Mouse (Mus musculus) frontal cortex, postnatal 25 days (tissue): ENCODE measurements around the gene Pgap1.

ENCODE experiments used
- DNase-seq, 2 experiments: peaks; one replicate each; pipeline ENCODE4 v3.0.0; 2022; ENCODE audit warnings: low spot score in 2 of 2

The Pgap1 gene

DNA sequence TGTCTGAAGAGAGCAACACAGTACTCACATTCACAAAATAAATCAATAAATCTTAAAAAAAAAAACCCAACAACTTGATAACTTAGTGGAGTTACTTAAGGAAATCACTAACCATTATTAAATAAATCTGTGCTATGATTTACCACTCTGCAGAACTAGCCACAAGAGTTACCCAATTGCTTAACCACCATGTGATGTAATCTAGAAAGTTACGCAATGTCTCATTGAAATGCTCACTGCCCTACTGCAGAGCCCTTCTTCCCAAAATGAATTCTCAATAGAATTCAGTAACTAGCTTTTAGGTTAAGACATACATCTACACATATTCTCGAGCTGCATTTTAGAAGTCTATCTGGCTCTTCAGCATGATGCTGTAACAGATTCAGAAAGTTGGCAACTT is 33.8 kb downstream of the Pgap1 start:
- DNase-seq: no peak

DNA sequence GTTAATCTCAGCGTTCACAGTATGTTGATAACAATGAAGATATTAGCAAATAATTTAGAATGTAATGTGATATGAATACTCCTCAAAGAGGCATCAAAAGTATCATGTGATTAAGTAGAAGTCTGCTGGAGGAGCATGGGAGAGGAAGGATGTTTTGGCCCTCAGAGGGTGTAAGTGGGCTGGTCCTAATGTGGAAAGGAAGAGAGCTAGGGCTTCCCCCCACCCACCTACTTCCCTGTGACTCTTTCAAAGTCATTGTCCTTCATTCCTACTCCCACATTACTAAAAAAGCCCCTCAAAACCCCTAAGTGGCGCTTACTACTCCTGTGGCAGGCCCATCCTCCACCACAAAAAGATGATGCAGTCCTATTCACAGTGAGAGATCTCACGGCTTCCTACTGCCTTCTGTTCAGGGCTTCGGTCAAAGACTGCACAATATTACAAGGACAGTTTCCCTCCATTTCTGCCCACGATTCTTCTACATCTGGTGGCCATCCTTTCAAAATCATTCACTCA is 37.4 kb downstream of the Pgap1 start:
- DNase-seq: no peak

DNA sequence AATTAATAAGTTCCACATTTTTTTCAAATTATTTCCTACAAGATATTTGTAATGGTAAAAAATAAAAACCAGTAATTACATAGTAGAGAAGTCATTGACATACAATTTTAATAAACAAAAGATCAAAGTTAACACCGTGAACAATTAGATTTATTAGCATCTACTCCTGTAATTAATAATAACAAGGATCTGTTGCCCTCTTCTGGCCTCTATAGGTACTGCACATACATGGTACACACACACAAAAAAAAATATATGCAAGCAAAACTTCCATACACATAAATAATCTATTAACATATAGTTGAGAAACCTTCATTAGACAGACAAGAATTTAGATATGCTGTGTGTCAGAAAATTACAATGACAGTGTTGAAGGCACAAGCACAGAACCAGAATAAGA is 43.6 kb downstream of the Pgap1 start:
- no peak for DNase-seq

DNA sequence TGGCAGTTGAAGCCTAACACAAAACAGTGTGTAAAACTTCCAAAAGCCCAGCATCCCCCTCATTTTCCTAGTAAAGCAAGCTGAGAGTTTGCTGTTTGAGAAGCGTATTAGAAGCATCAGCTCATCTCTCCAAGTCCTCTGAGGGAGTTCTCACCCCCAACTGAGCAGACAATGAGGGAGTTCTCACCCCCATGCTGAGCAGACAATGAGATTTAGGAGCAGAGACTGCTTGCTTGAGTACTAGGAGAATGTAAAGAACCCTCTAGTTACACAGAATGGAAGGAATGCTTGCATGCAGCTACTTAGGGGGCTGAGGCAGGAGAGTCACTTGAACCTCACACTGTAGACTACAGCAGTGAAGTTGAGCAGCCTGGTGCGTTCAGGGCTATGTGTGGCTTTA is 59.0 kb downstream of the Pgap1 start:
- DNase-seq: no peak

DNA sequence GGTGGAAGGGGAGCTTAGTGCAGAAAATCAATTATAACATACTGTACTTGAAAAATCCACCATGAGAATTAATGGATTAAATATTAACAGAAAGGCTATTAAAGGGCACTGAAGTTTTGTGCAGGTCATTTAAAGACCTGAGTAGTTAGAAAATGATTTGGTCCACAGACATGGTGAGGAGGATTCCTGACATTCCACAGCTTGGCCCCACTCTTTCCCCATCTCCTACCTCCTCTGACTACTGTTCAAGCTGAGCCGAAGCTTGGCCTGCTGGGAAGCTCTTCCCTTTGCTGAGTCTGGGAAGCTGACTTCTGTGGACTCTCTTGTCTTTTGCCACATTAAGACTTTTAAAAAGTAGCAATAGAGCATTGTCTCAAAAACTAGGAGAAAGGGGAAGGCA is 61.2 kb downstream of the Pgap1 start:
- no peak for DNase-seq

DNA sequence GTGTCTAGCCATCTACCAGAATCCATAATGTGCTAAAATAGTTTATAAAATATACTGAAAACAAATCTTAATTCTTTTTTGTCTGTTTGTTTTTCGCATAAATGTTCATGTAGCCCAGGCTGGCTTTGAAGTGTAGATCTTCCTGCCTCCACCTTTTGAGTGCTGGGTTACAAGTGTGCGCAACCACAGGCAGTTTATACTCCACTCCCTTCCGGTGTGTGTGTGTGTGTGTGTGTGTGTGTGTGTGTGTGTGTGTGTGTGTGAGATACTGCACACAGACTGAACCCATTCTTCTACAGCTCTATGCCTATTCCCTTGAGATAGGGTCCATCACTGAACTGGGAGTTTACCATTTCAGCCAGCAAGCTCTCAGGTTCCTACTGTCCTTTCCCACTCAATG is 64.0 kb downstream of the Pgap1 start:
- DNase-seq: no peak

- DNase-seq: no peak
These were observed 65.0 kb downstream of the Pgap1 start for GRCm38 (mm10) chr1:54492435-54492841.

- no peak for DNase-seq
These were observed 72.6 kb downstream of the Pgap1 start for GRCm38 (mm10) chr1:54484744-54485420.

GRCm38 (mm10) chr1:54480491-54480890 is 77.0 kb downstream of the Pgap1 start:
- DNase-seq: no peak

- no peak for DNase-seq
These were observed 88.8 kb downstream of the Pgap1 start for GRCm38 (mm10) chr1:54468662-54469061.

DNA sequence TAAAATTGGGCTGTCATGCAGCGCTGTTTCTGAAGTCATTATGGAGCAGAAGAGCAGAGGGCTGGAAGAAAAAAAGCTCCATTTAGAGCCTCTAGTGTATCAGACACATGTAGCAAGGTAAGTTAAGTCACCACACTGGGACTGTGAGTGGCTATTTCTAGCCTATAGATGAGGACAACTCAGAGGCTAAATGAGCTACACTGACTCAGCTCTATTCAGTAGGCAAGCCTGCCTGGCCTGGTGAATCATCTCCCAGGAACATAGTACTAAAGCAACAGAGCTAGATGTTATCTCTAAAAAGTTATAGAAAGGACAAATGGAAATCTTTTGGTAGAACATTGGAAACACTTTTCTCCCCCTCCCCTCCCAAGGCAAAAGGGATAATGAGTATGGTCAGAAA is 90.1 kb downstream of the Pgap1 start:
- no peak for DNase-seq

DNA sequence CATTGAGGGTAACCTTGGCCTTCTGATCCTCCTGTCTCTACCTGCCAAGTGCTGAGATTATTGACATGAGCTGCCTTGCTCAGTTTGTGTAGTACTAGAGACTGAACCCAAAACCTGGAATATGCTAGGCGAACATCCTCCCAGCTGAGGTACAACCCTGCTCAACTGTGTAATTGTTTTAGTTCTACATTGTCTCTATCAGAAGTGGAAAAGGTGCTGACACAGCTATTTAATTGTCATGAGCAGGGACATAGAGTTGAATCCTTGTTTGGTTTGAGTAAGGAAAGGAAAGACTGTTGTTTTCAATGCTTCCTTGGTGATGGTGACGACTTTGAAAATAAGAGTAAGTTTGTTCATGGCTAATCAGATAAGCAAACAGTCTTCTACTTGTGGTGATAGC is 105.4 kb downstream of the Pgap1 start:
- no peak for DNase-seq

- no peak for DNase-seq
These were observed 108.7 kb downstream of the Pgap1 start for GRCm38 (mm10) chr1:54448833-54449232.

- no peak for DNase-seq
These were observed 113.8 kb downstream of the Pgap1 start for GRCm38 (mm10) chr1:54443641-54444040.

- DNase-seq: no peak
These were observed 118.4 kb downstream of the Pgap1 start for GRCm38 (mm10) chr1:54439080-54439476.

DNA sequence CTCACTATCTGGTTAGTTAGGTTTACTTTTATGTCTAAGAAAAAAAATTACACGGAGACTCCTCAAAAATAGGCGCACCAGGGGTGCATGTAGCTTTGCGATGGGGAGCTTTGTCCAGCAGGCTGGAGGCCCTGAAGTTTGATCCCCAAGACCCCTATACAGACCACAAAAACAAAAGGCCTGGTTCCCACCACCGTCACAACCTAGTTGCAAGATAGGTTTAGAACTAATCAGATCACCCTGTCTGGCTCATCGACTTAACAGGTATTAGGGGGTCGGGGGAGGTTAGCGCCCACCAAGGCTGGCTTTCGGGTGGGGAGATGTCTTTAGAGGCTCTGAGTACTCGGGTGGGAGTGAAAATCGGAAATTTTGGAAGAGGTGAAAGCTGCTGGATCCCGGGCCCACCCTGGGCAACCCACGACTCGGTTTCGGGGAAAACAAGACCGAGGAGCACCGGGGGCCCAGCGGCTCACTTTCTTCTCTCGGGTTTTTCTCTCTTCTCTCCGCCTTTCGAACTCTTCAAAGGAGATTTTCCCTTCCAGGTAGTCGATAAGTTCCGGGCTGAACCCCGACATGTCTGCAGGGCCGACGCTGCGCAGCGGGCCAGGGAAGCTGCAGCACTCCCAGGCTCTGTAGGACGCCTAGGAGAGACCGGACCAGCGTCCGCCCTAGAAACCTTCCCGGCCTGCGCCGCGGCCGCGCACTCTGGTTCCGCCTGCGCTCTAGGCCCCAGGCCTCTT is 119.0 kb downstream of the Pgap1 start, which contains the start of gene Gtf3c3:
Gene Gtf3c3, minus strand, starts transcription at position 632 of the 740 bp plus-strand sequence.
- DNase-seq: peak; percentile 58 to 71
